Mouse (Mus musculus): ENCODE measurements at regions not wholly inside any gene's neighbourhood (a gene's known extent, or its start where the extent isn't known, plus 50 kb on each side); places are given as distances from the start of the nearest gene placed in this dataset.
A peak's percentile ranks its signal among the peaks of the same experiment; 100 is the strongest.
"Not testable (repeated sequence)": the region's sequence is repeated elsewhere in the genome, so short reads cannot be mapped to it uniquely, and the experiment has no call there.

- Histone ChIP-seq H3K4me2 (replicated peaks) (no peak overlapping the region), H3K4me3 (replicated peaks) (no peak overlapping the region), H3K36me3 (no peaks in the 10 kb centered on the region), H3K9me3 (no peaks in the 10 kb centered on the region), H3K27ac (no peak overlapping the region), H3K9ac (no peak overlapping the region), H3K4me1 (replicated peaks) (no peaks in the 10 kb centered on the region), H3K27me3 (replicated peaks) (no peaks in the 10 kb centered on the region)
- 82% methylated on average over 6 of the region's 6 CpGs for WGBS
- ATAC-seq: no peak
These were observed 93.4 kb upstream of the Dlg1 start for GRCm38 (mm10) chr16:31569871-31570270.

- no peak overlapping the region for H3K27ac ChIP-seq
- no peak overlapping the region for H3K4me2 ChIP-seq (replicated peaks)
- H3K27me3 ChIP-seq (replicated peaks): no peaks in the 10 kb centered on the region
- H3K9me3 ChIP-seq: no peaks in the 10 kb centered on the region
- H3K36me3 ChIP-seq: no peaks in the 10 kb centered on the region
- ATAC-seq: no peak
- WGBS: 87% methylated on average over 20 of the region's 20 CpGs
- H3K4me1 ChIP-seq (replicated peaks): peaks cover 1% of the 10 kb centered on the region; the same call in 1 of the 2 replicates
- H3K9ac ChIP-seq: no peak overlapping the region
- H3K4me3 ChIP-seq (replicated peaks): no peak overlapping the region
These were observed 92.7 kb upstream of the Dlg1 start for GRCm38 (mm10) chr16:31570311-31571139.

- not testable (repeated sequence) for H3K4me1 ChIP-seq (replicated peaks); H3K27ac ChIP-seq; H3K4me2 ChIP-seq (replicated peaks); H3K4me3 ChIP-seq (replicated peaks); H3K36me3 ChIP-seq; ATAC-seq; H3K9ac ChIP-seq; H3K27me3 ChIP-seq (replicated peaks); H3K9me3 ChIP-seq
- WGBS: 92% methylated on average over 9 of the region's 9 CpGs
These were observed 89.4 kb upstream of the Dlg1 start for GRCm38 (mm10) chr16:31573833-31574232.

GRCm38 (mm10) chr16:31575646-31576045 is 87.6 kb upstream of the Dlg1 start:
- H3K9ac ChIP-seq; H3K36me3 ChIP-seq; H3K27ac ChIP-seq; ATAC-seq; H3K27me3 ChIP-seq (replicated peaks); H3K9me3 ChIP-seq; H3K4me1 ChIP-seq (replicated peaks); H3K4me3 ChIP-seq (replicated peaks): not testable (repeated sequence)
- H3K4me2 ChIP-seq (replicated peaks): peak overlapping the region; percentile 44
- 18% methylated on average over 11 of the region's 11 CpGs for WGBS

- ATAC-seq: no peak
- Histone ChIP-seq H3K4me3 (replicated peaks) (no peak overlapping the region), H3K4me2 (replicated peaks) (no peak overlapping the region), H3K27ac (no peak overlapping the region), H3K27me3 (replicated peaks) (no peaks in the 10 kb centered on the region), H3K36me3 (no peaks in the 10 kb centered on the region), H3K9ac (no peak overlapping the region), H3K4me1 (replicated peaks) (peaks cover 7% of the 10 kb centered on the region; the same call in 1 of the 2 replicates), H3K9me3 (no peaks in the 10 kb centered on the region)
- WGBS: 65% methylated on average over 8 of the region's 8 CpGs
These were observed 86.8 kb upstream of the Dlg1 start for GRCm38 (mm10) chr16:31576422-31576821.

- Histone ChIP-seq H3K4me3 (replicated peaks) (no peak overlapping the region), H3K36me3 (no peaks in the 10 kb centered on the region), H3K27ac (no peak overlapping the region), H3K27me3 (replicated peaks) (no peaks in the 10 kb centered on the region), H3K9me3 (no peaks in the 10 kb centered on the region), H3K4me1 (replicated peaks) (peaks cover 7% of the 10 kb centered on the region; the same call in 1 of the 2 replicates), H3K4me2 (replicated peaks) (no peak overlapping the region), H3K9ac (no peak overlapping the region)
- 58% methylated on average over 7 of the region's 7 CpGs for WGBS
- no peak for ATAC-seq
These were observed 85.9 kb upstream of the Dlg1 start for GRCm38 (mm10) chr16:31577347-31577746.

- Histone ChIP-seq H3K4me1 (replicated peaks) (peaks cover 7% of the 10 kb centered on the region; the same call in 1 of the 2 replicates), H3K9ac (no peak overlapping the region), H3K36me3 (no peaks in the 10 kb centered on the region), H3K9me3 (no peaks in the 10 kb centered on the region), H3K27ac (no peak overlapping the region), H3K4me2 (replicated peaks) (no peak overlapping the region), H3K27me3 (replicated peaks) (no peaks in the 10 kb centered on the region), H3K4me3 (replicated peaks) (no peak overlapping the region)
- ATAC-seq: no peak
- whole genome bisulfite sequencing: 90% methylated on average over 3 of the region's 3 CpGs
These were observed 83.9 kb upstream of the Dlg1 start for GRCm38 (mm10) chr16:31579318-31579717.

GRCm38 (mm10) chr16:31580779-31581178 is 82.5 kb upstream of the Dlg1 start:
- no peak for ATAC-seq
- Histone ChIP-seq H3K9ac (no peak overlapping the region), H3K9me3 (no peaks in the 10 kb centered on the region), H3K4me1 (replicated peaks) (peaks cover 3% of the 10 kb centered on the region; the same call in 1 of the 2 replicates), H3K4me3 (replicated peaks) (no peak overlapping the region), H3K36me3 (no peaks in the 10 kb centered on the region), H3K4me2 (replicated peaks) (no peak overlapping the region), H3K27me3 (replicated peaks) (no peaks in the 10 kb centered on the region), H3K27ac (no peak overlapping the region)
- WGBS: 90% methylated on average over 6 of the region's 6 CpGs

- Histone ChIP-seq H3K9me3 (no peaks in the 10 kb centered on the region), H3K4me2 (replicated peaks) (no peak overlapping the region), H3K9ac (no peak overlapping the region), H3K4me3 (replicated peaks) (no peak overlapping the region), H3K27ac (no peak overlapping the region), H3K4me1 (replicated peaks) (no peaks in the 10 kb centered on the region), H3K27me3 (replicated peaks) (no peaks in the 10 kb centered on the region), H3K36me3 (no peaks in the 10 kb centered on the region)
- ATAC-seq: no peak
- 74% methylated on average over 4 of the region's 4 CpGs for WGBS
These were observed 80.4 kb upstream of the Dlg1 start for GRCm38 (mm10) chr16:31582885-31583284.

- Histone ChIP-seq H3K27ac (no peak overlapping the region), H3K36me3 (no peaks in the 10 kb centered on the region), H3K4me1 (replicated peaks) (no peaks in the 10 kb centered on the region), H3K4me3 (replicated peaks) (no peak overlapping the region), H3K9me3 (no peaks in the 10 kb centered on the region), H3K9ac (no peak overlapping the region), H3K4me2 (replicated peaks) (no peak overlapping the region), H3K27me3 (replicated peaks) (no peaks in the 10 kb centered on the region)
- 88% methylated on average over 2 of the region's 2 CpGs for WGBS
- no peak for ATAC-seq
These were observed 79.6 kb upstream of the Dlg1 start for GRCm38 (mm10) chr16:31583627-31584026.

- WGBS: 74% methylated on average over 4 of the region's 4 CpGs
- Histone ChIP-seq H3K27ac (no peak overlapping the region), H3K9ac (no peak overlapping the region), H3K4me2 (replicated peaks) (no peak overlapping the region), H3K4me1 (replicated peaks) (no peaks in the 10 kb centered on the region), H3K4me3 (replicated peaks) (no peak overlapping the region), H3K36me3 (no peaks in the 10 kb centered on the region), H3K27me3 (replicated peaks) (no peaks in the 10 kb centered on the region), H3K9me3 (no peaks in the 10 kb centered on the region)
- ATAC-seq: no peak
These were observed 78.9 kb upstream of the Dlg1 start for GRCm38 (mm10) chr16:31584216-31584823.

- H3K4me2 ChIP-seq (replicated peaks): no peak overlapping the region
- H3K4me3 ChIP-seq (replicated peaks): no peak overlapping the region
- H3K9ac ChIP-seq: no peak overlapping the region
- no peaks in the 10 kb centered on the region for H3K27me3 ChIP-seq (replicated peaks)
- no peaks in the 10 kb centered on the region for H3K36me3 ChIP-seq
- H3K9me3 ChIP-seq: no peaks in the 10 kb centered on the region
- peaks cover 6% of the 10 kb centered on the region for H3K4me1 ChIP-seq (replicated peaks)
- 55% methylated on average over 1 of the region's 1 CpGs for WGBS
- ATAC-seq: no peak
- no peak overlapping the region for H3K27ac ChIP-seq
These were observed 76.2 kb upstream of the Dlg1 start for GRCm38 (mm10) chr16:31587036-31587435.

GRCm38 (mm10) chr16:31589576-31589975 is 73.7 kb upstream of the Dlg1 start:
- no peak overlapping the region for H3K27ac ChIP-seq
- WGBS: 58% methylated on average over 6 of the region's 6 CpGs

More at GRCm38 (mm10) chr16:31589576-31589975, 73.7 kb upstream of the Dlg1 start:
- Histone ChIP-seq H3K4me1 (replicated peaks) (peaks cover 23% of the 10 kb centered on the region), H3K36me3 (no peaks in the 10 kb centered on the region), H3K4me3 (replicated peaks) (no peak overlapping the region), H3K9me3 (no peaks in the 10 kb centered on the region), H3K27me3 (replicated peaks) (no peaks in the 10 kb centered on the region), H3K9ac (no peak overlapping the region), H3K4me2 (replicated peaks) (no peak overlapping the region)
- ATAC-seq: no peak
